Mouse (Mus musculus): ENCODE measurements around the gene Ccne1.

DNA sequence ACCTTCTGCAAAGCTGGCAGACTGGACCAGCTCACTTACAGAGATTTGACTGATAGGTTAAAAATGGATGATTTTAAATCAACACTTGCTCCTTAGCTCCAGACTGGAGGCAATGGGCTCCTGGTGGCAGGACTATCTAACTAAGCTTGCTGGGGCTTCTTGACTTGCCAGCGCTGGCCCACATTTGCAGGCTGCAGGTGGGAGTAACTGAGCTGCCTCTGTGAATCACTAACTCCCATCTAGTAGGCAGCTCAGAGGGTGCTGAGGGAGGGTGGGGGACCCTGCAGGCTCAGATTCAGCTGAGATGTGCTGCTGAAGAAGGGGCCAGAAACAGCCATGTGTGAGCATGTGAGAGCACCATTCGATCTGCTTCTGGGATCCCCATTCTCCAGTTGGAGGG lies 51.3 kb downstream of the Ccne1 start:
- TF ChIP-seq CTCF (IDR thresholded peaks at IDR 0.05 in 2 of 3, conservative IDR thresholded peaks at IDR 0.05 in 1 of 3; ENCODE audit: control insufficient read depth in 1 of 3, insufficient read depth in 1 of 3, low read depth in 2 of 3, low read length in 3 of 3, poor library complexity in 1 of 3, severe bottlenecking in 1 of 3) (no peak), ZMIZ1 (IDR thresholded peaks at IDR 0.05; ENCODE audit: low read depth, low read length) (no peak), TCF12 (IDR thresholded peaks at IDR 0.05; ENCODE audit: low read depth, low read length) (no peak), CHD2 (IDR thresholded peaks at IDR 0.05; ENCODE audit: low read length) (no peak), GATA1 (IDR thresholded peaks at IDR 0.05; ENCODE audit: low read depth, low read length) (no peak), ZC3H11A (IDR thresholded peaks at IDR 0.05; ENCODE audit: low read depth, low read length) (no peak), MAFK (IDR thresholded peaks at IDR 0.05; ENCODE audit: borderline replicate concordance, low read depth, low read length) (no peak), POLR2A (IDR thresholded peaks at IDR 0.05; ENCODE audit: control insufficient read depth in 1 of 2, insufficient read depth in 1 of 2, low read depth in 1 of 2, low read length in 2 of 2, poor library complexity in 1 of 2) (no peak), NELFE (IDR thresholded peaks at IDR 0.05; ENCODE audit: low read depth, low read length) (no peak), EP300 (IDR thresholded peaks at IDR 0.05; ENCODE audit: low read depth in 1 of 2, low read length in 2 of 2) (no peak), SMC3 (IDR thresholded peaks at IDR 0.05; ENCODE audit: low read depth, low read length) (no peak)

Data from MEL (cell line).